Mouse (Mus musculus) hindbrain, embryonic 15.5 days (tissue): Measurements from ENCODE around the gene Grk5. TPM values are rescaled to one million over a fixed set of nuclear protein-coding genes. Genes with fewer than 3 reads are reported as not detected.

Experiments
- ATAC-seq: fragments of 200-750 bp; cut with Nextera tagmentation; 2 replicates; pipeline ENCODE4 v1.8.0; 2017; ENCODE audit warnings: low read depth, moderate number of reproducible peaks, moderate TSS enrichment; ENCODE audit not compliant: low FRiP score
- H3K27ac ChIP-seq: fragments of 300-500 bp; sonication (generic); replicated peaks from 2 replicates; pipeline ENCODE4 v1.5.1; 2015; ENCODE audit warnings: mild to moderate bottlenecking, inconsistent platforms
- H3K27me3 ChIP-seq: fragments of 300-500 bp; sonication (generic); 2 replicates; pipeline ENCODE4 v1.6.1; 2015; ENCODE audit warnings: control low read depth, inconsistent platforms
- H3K36me3 ChIP-seq: fragments of 300-500 bp; sonication (generic); 2 replicates; pipeline ENCODE4 v1.6.1; 2015; ENCODE audit warnings: control low read depth, inconsistent platforms
- H3K4me1 ChIP-seq: fragments of 300-500 bp; sonication (generic); replicated peaks from 2 replicates; pipeline ENCODE4 v1.6.1; 2015; ENCODE audit warnings: control low read depth, inconsistent platforms
- H3K4me2 ChIP-seq: fragments of 300-500 bp; sonication (generic); 2 replicates; pipeline ENCODE4 v1.6.1; 2015; ENCODE audit warnings: moderate library complexity, mild to moderate bottlenecking, inconsistent platforms
- H3K4me3 ChIP-seq: fragments of 300-500 bp; sonication (generic); 2 replicates; pipeline ENCODE4 v1.5.1; 2015; ENCODE audit warnings: mild to moderate bottlenecking, inconsistent platforms
- H3K9ac ChIP-seq: fragments of 300-500 bp; sonication (generic); 2 replicates; pipeline ENCODE4 v1.6.1; 2015; ENCODE audit warnings: inconsistent platforms
- H3K9me3 ChIP-seq: fragments of 300-500 bp; sonication (generic); 2 replicates; pipeline ENCODE4 v1.6.1; 2016; ENCODE audit warnings: control low read depth, inconsistent platforms
- WGBS: fragments of 180-500 bp; shearing (Covaris S2); methylation state at CpG from one replicate; pipeline ENCODE4 v1.1.7; 2015; 5-methylcytosine and 5-hydroxymethylcytosine counted together
- polyA plus RNA-seq: library from polyadenylated mRNA; unstranded; fragments of >200 nt; fragmentation: Nextera tagmentation; extraction: Ambion mirVana; gene quantifications from 2 replicates; pipeline ENCODE4 v1.2.1, GENCODE M21; 2015

Grk5 gene
- polyA plus RNA-seq, 1 experiment from 2014 or later, result 1.6 TPM

DNA sequence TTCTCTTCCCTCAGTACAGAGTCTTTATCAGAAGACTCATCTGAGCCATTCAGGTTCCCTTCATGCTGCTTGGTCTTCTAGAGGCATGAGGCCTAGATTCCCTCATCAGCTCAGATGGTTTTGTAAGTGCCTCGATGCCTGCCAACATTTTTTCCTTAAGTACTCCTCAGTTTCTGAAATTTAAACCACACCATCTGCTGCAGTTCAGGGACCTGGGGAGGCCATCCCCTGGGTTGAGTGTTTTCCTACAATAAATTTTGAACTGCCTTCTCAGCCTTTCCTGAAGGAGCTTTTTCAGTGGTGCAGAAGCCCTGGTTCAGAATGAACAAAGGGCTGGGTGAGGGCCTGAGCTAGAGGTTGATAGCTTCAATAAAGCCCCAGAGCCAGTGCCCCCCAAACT is 159.9 kb downstream of the Grk5 start:
- no peak overlapping the region for H3K4me3 ChIP-seq
- ATAC-seq, result no peak
- no peaks in the 10 kb centered on the region for H3K4me1 ChIP-seq
- H3K9ac ChIP-seq, result no peak overlapping the region
- 64% methylated on average over 1 of the region's 1 CpGs for WGBS
- H3K9me3 ChIP-seq, result no peaks in the 10 kb centered on the region
- no peaks in the 10 kb centered on the region for H3K36me3 ChIP-seq
- H3K27ac ChIP-seq, result no peak overlapping the region
- H3K4me2 ChIP-seq, result no peak overlapping the region
- no peaks in the 10 kb centered on the region for H3K27me3 ChIP-seq

DNA sequence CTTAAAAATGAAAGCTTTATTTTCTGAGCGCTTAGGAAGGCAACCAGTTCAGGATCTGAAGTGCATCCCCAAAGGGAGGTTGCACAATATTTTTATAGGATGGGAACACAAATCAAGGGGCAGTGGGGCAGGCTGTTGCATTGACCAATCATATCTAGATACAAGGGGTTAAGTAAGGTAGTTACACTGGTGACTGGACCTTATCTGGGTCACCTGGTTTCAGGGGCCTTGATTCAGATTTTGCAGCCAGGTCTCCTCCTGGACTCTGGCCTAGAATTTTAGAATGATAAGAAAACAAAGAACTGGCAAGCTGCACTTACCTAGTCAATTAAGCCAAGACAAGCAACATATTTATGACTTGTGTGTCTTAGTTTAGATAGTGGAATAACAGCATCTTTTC is 161.6 kb downstream of the Grk5 start:
- WGBS, result 100% methylated on average over 1 of the region's 1 CpGs
- no peaks in the 10 kb centered on the region for H3K4me1 ChIP-seq
- ATAC-seq, result no peak
- no peak overlapping the region for H3K27ac ChIP-seq
- H3K36me3 ChIP-seq, result no peaks in the 10 kb centered on the region
- no peaks in the 10 kb centered on the region for H3K9me3 ChIP-seq
- no peak overlapping the region for H3K4me2 ChIP-seq
- no peaks in the 10 kb centered on the region for H3K27me3 ChIP-seq
- H3K9ac ChIP-seq, result no peak overlapping the region
- H3K4me3 ChIP-seq, result no peak overlapping the region

DNA sequence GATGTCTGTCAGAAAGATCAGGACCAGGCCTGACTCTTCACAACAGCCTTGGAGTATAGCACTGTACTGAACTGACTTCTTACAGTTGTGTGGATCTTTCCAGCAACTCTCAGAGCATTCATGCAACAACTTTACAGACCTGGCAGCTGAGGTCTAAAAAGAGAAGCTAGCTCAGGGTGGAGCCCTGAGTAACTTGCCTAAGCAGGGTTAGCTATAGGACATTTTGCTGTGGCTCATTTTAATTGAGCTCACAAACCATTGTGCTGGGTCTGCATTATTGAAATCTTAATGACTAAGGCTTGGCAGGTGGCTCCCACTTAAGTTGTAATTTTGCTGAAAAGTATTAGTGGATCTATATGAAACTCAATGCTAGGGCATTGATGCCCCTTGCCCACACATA is 162.5 kb downstream of the Grk5 start:
- no peak overlapping the region for H3K4me2 ChIP-seq
- no peak overlapping the region for H3K27ac ChIP-seq
- H3K36me3 ChIP-seq, result no peaks in the 10 kb centered on the region
- no peaks in the 10 kb centered on the region for H3K4me1 ChIP-seq
- ATAC-seq, result no peak
- no peak overlapping the region for H3K9ac ChIP-seq
- H3K4me3 ChIP-seq, result no peak overlapping the region
- no peaks in the 10 kb centered on the region for H3K9me3 ChIP-seq
- no peaks in the 10 kb centered on the region for H3K27me3 ChIP-seq

DNA sequence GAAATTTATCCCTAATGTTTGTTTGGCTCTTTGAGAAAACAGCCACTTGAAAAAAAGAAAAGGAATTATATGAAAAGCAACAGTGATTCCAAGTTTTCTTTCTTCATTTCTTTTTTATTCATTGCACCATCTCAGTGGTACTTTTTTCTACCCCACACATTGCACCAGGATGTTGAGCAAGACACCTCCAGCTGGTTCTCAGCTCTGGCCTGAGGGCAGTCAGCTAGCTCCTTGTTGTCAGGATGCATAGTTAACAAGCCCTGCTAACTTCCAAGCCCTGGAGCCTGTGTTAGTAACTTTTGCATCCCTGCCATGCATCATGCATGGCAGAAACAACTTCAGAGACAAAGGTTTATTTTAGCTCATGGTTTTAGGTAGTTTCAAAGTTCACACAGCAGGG is 163.2 kb downstream of the Grk5 start:
- H3K27me3 ChIP-seq, result no peaks in the 10 kb centered on the region
- no peaks in the 10 kb centered on the region for H3K36me3 ChIP-seq
- no peak overlapping the region for H3K4me3 ChIP-seq
- no peak overlapping the region for H3K9ac ChIP-seq
- no peaks in the 10 kb centered on the region for H3K9me3 ChIP-seq
- H3K4me2 ChIP-seq, result no peak overlapping the region
- no peak for ATAC-seq
- no peak overlapping the region for H3K27ac ChIP-seq
- no peaks in the 10 kb centered on the region for H3K4me1 ChIP-seq

DNA sequence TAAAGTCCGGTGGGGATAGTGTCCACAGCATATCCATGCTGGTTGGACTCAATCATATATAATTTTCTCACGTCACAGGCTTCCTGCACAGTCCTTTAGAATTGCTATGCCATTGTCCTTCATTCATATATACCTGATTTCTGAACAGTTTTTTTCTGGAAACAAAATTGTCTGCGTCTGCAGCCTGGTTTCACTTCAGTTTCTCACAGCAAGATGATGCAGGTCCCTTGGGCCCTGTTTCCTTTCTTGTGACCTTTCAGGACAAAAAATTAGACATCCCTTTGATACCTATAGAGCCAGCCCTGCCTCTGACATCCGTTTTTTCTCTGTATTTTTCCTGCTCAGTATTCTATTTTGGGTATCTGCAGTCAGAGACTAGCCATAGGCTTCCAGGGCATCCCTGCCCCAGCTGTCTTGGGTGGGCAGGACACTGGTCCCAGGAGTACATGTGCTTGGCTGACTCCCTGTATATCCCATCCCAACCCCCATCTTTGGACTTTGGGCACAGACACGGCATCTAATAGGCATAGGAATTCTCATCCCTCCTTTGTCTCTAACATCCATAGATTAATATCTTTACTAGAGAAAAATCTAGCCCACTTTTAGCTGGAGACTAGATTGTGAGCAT is 167.3 kb downstream of the Grk5 start:
- no peak overlapping the region for H3K27ac ChIP-seq
- H3K9me3 ChIP-seq, result no peaks in the 10 kb centered on the region
- H3K4me3 ChIP-seq, result no peak overlapping the region
- H3K27me3 ChIP-seq, result no peaks in the 10 kb centered on the region
- WGBS, result 70% methylated on average over 5 of the region's 5 CpGs
- no peak overlapping the region for H3K9ac ChIP-seq
- no peaks in the 10 kb centered on the region for H3K36me3 ChIP-seq
- no peak for ATAC-seq
- H3K4me2 ChIP-seq, result no peak overlapping the region
- H3K4me1 ChIP-seq, result no peaks in the 10 kb centered on the region

DNA sequence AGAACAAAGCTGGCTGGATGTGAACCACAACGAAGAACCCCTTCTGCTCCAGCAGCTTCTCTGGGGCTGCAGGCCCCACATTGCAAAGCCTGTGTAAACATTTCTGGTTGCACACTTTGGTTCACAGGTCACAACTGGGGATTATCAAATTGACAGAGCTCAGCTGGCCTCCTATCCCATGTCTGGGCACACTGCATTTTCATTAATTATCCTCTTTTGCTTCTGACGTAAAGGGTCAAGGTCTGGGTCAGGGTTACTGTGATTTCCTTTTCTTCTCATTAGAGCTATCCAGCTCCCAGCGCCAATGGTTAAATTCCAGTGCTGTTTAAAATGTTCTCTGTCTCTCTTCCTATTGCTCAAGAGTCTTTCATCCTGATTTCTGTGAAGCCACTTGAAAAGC is 168.0 kb downstream of the Grk5 start:
- no peaks in the 10 kb centered on the region for H3K27me3 ChIP-seq
- WGBS, result 26% methylated on average over 3 of the region's 3 CpGs
- no peaks in the 10 kb centered on the region for H3K36me3 ChIP-seq
- H3K4me2 ChIP-seq, result no peak overlapping the region
- no peak overlapping the region for H3K27ac ChIP-seq
- no peak overlapping the region for H3K9ac ChIP-seq
- no peaks in the 10 kb centered on the region for H3K9me3 ChIP-seq
- no peak for ATAC-seq
- H3K4me1 ChIP-seq, result no peaks in the 10 kb centered on the region
- no peak overlapping the region for H3K4me3 ChIP-seq

DNA sequence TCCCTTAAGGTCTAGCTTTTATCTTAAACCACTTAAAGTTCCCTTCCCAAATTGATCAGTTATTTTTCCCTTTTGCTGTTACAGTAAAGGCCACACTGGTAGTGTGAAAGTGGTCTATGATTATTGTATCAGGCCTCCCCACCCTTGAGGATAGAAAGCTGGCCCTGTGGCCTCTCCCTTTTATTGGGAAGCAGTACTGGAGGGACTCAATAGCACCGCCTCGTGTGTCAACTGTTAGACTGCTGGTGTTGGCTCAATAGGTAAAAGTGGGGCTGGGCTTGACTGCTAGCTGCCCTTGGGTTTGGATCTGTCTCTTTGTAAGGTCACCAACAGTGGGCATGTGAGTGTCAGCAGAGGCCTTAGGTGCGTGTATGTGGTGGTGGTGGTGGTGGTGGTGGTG is 174.8 kb downstream of the Grk5 start:
- Histone ChIP-seq H3K4me1 (no peaks in the 10 kb centered on the region), H3K27ac (no peak overlapping the region), H3K27me3 (no peaks in the 10 kb centered on the region), H3K9ac (no peak overlapping the region), H3K4me3 (no peak overlapping the region), H3K36me3 (0 out of 2 replicates have a peak, but pooled peaks cover 2% of the 10 kb centered on the region), H3K4me2 (no peak overlapping the region), H3K9me3 (no peaks in the 10 kb centered on the region)
- no peak for ATAC-seq
- 86% methylated on average over 3 of the region's 3 CpGs for WGBS

DNA sequence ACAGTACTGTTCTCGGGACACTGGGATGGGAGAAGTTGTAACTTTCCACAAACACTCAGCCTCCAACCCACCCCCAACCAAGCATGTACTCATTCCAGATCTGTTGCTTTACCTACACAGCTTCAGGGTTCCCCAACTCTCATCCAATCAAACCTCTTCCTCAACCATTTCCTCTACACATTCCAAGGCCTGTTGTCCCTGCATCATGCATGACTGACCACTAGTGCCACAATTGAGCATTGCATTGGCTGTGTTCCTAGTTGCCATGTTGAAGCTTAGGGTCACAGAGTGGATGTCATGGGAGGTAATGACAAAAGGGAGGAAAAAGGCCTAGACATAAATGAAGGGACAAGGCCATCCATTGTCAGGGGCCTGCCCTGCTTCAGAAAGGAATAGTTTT is 175.5 kb downstream of the Grk5 start:
- no peak overlapping the region for H3K4me2 ChIP-seq
- H3K36me3 ChIP-seq, result 0 out of 2 replicates have a peak, but pooled peaks cover 2% of the 10 kb centered on the region
- no peaks in the 10 kb centered on the region for H3K4me1 ChIP-seq
- H3K9me3 ChIP-seq, result no peaks in the 10 kb centered on the region
- H3K4me3 ChIP-seq, result no peak overlapping the region
- H3K27me3 ChIP-seq, result no peaks in the 10 kb centered on the region
- no peak for ATAC-seq
- H3K27ac ChIP-seq, result no peak overlapping the region
- WGBS, result 81% methylated on average over 1 of the region's 1 CpGs
- no peak overlapping the region for H3K9ac ChIP-seq

DNA sequence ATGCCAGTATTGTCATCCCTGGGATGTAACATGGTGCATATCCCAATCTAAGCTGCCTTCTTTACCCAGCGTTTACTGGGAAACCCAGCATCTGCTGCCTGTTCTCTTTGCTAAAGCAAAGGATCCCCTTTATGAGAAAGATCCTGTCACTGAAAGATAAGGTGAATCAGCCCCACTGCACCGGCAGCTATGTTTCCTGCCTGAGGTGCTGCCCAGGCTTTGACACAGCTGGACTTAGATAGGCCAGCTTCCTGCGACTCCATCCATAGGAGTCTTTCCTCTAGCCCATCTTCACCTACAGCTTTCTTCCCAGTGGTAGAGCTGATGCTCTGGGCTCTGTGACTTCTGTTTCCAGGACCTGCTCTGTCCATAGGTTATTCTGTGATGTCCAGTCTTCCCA is 189.1 kb downstream of the Grk5 start:
- Histone ChIP-seq H3K36me3 (no peaks in the 10 kb centered on the region), H3K27me3 (no peaks in the 10 kb centered on the region), H3K9ac (no peak overlapping the region), H3K4me2 (no peak overlapping the region), H3K4me3 (no peak overlapping the region), H3K9me3 (no peaks in the 10 kb centered on the region), H3K4me1 (no peaks in the 10 kb centered on the region), H3K27ac (no peak overlapping the region)
- no peak for ATAC-seq
- WGBS, result 92% methylated on average over 3 of the region's 3 CpGs

DNA sequence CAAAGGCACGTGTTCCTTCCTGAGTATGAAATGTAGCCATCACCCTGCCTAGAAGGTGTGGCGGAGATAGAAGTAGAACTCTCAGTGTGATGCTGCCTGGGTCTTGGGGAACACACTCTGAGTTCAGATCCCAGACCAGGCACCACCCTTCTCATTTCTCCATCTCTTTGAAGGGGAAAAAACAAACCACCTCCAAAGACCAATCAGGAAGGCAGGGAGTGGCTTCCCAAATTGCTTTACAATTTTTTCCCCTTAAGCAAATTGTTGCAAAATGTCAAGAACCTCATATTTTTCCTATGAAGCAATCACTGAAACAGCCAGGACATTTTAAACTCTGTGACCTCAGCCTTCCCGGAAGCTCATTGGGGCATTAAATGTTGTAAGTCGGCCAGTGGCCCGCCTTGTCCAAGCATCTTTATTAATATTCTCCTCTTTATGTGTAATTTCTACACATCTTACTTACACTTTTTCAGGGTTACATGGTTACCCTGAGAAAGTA is 190.8 kb downstream of the Grk5 start:
- H3K9ac ChIP-seq, result no peak overlapping the region
- H3K4me3 ChIP-seq, result no peak overlapping the region
- no peaks in the 10 kb centered on the region for H3K4me1 ChIP-seq
- H3K36me3 ChIP-seq, result no peaks in the 10 kb centered on the region
- ATAC-seq, result no peak
- WGBS, result 96% methylated on average over 5 of the region's 5 CpGs
- no peaks in the 10 kb centered on the region for H3K9me3 ChIP-seq
- H3K27me3 ChIP-seq, result no peaks in the 10 kb centered on the region
- H3K4me2 ChIP-seq, result no peak overlapping the region
- no peak overlapping the region for H3K27ac ChIP-seq

DNA sequence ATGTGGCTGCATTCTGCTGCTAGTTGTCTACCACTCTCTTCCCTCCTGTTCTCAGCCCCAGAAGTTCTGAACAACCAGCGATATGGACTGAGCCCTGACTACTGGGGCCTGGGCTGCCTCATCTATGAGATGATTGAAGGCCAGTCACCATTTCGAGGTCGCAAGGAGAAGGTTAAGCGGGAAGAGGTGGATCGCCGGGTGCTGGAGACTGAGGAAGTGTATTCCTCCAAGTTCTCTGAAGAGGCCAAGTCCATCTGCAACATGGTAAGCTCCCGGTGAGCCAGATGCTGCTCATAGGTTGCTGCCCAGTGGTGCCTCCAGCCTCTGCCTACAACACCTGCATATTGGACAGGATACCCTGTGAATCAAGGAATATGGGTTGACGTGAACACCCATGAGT is 193.5 kb downstream of the Grk5 start:
- no peak for ATAC-seq
- WGBS, result 94% methylated on average over 8 of the region's 8 CpGs
- no peak overlapping the region for H3K4me3 ChIP-seq
- no peak overlapping the region for H3K27ac ChIP-seq
- H3K4me1 ChIP-seq, result no peaks in the 10 kb centered on the region
- no peak overlapping the region for H3K4me2 ChIP-seq
- H3K36me3 ChIP-seq, result peaks cover 11% of the 10 kb centered on the region; the same call in 1 of the 2 replicates
- no peaks in the 10 kb centered on the region for H3K9me3 ChIP-seq
- no peaks in the 10 kb centered on the region for H3K27me3 ChIP-seq
- no peak overlapping the region for H3K9ac ChIP-seq

DNA sequence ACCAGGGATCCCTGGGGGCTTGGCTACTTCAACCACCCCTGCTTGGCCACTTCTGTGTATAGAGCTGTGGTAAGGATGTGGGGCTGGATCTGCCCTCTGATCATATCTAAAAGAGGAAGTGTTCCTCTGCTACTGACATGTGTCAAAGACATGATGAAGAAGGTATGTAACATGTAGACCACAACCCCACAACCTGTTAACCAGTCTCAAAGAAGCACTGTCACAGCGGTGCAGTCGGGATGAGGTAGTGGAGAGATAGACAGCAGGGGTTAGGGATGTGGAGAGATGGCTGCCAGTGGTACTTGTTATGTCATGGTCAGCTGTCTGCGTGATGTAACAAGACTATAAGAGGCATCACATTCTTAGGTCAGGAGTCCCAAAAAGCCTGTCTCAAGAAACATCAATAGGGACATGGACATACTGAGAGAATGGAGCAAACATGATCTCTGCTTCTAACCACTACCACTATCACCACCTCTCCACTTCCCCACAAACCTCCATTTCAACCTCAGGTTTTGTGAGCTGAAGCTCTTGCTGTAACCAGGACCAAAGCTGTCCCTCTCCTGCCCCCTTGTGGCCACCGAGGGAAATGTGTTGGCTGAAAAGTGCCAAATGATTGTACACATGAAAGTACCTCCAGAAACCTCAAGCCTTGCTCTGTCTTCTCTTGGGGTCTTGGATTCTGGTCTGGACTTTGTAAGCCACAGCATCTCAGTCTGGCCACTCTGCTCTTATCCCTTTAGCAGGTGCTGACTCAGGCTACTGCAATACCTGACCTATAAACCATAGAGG is 194.8 kb downstream of the Grk5 start:
- Histone ChIP-seq H3K4me2 (no peak overlapping the region), H3K27ac (no peak overlapping the region), H3K9me3 (no peaks in the 10 kb centered on the region), H3K9ac (no peak overlapping the region), H3K27me3 (no peaks in the 10 kb centered on the region), H3K4me3 (no peak overlapping the region), H3K36me3 (peaks cover 11% of the 10 kb centered on the region; the same call in 1 of the 2 replicates), H3K4me1 (no peaks in the 10 kb centered on the region)
- 53% methylated on average over 4 of the region's 4 CpGs for WGBS
- peak; percentile 83; the same call in 1 of the 2 replicates for ATAC-seq
